Mouse (Mus musculus): ENCODE data around the gene Pax3. TPM values are rescaled to one million over a fixed set of nuclear protein-coding genes. Genes with fewer than 3 reads are reported as not detected.

The Pax3 gene
- polyA plus RNA-seq, 1 experiment = 3.3 TPM

GRCm38 (mm10) chr1:78157930-78158329 is 39.0 kb downstream of the Pax3 start:
- H3K27me3 ChIP-seq (ENCODE audit: control insufficient read depth, insufficient read depth, low read length, poor library complexity, severe bottlenecking) = no peaks in the 10 kb centered on the region
- no peak overlapping the region for H3K9ac ChIP-seq (ENCODE audit: low read depth, poor library complexity, severe bottlenecking)
- no peaks in the 10 kb centered on the region for H3K9me3 ChIP-seq (replicated peaks; ENCODE audit: control insufficient read depth, insufficient read depth, low read length, poor library complexity, severe bottlenecking)
- no peaks in the 10 kb centered on the region for H3K4me1 ChIP-seq (ENCODE audit: control insufficient read depth, insufficient read depth, low read length)
- TF ChIP-seq POLR2A (IDR thresholded peaks at IDR 0.05; ENCODE audit: insufficient read depth, low read length) (no peak), CTCF (IDR thresholded peaks at IDR 0.05; ENCODE audit: low read depth, low read length) (no peak), EP300 (IDR thresholded peaks at IDR 0.05; ENCODE audit: insufficient read depth, low read depth, low read length) (no peak)
- H3K27ac ChIP-seq (ENCODE audit: insufficient read depth, low read length) = no peak overlapping the region
- no peaks in the 10 kb centered on the region for H3K36me3 ChIP-seq (ENCODE audit: control insufficient read depth, insufficient read depth, low read length, poor library complexity, severe bottlenecking)
- no peak overlapping the region for H3K4me3 ChIP-seq (ENCODE audit: low read depth, low read length)

- H3K4me3 ChIP-seq (ENCODE audit: low read depth, low read length) = no peak overlapping the region
- no peaks in the 10 kb centered on the region for H3K9me3 ChIP-seq (replicated peaks; ENCODE audit: control insufficient read depth, insufficient read depth, low read length, poor library complexity, severe bottlenecking)
- H3K4me1 ChIP-seq (ENCODE audit: control insufficient read depth, insufficient read depth, low read length) = no peaks in the 10 kb centered on the region
- no peak overlapping the region for H3K9ac ChIP-seq (ENCODE audit: low read depth, poor library complexity, severe bottlenecking)
- H3K27me3 ChIP-seq (ENCODE audit: control insufficient read depth, insufficient read depth, low read length, poor library complexity, severe bottlenecking) = no peaks in the 10 kb centered on the region
- no peak overlapping the region for H3K27ac ChIP-seq (ENCODE audit: insufficient read depth, low read length)
- H3K36me3 ChIP-seq (ENCODE audit: control insufficient read depth, insufficient read depth, low read length, poor library complexity, severe bottlenecking) = no peaks in the 10 kb centered on the region
- TF ChIP-seq POLR2A (IDR thresholded peaks at IDR 0.05; ENCODE audit: insufficient read depth, low read length) = no peak
- no peak for TF ChIP-seq CTCF (IDR thresholded peaks at IDR 0.05; ENCODE audit: low read depth, low read length)
- no peak for TF ChIP-seq EP300 (IDR thresholded peaks at IDR 0.05; ENCODE audit: insufficient read depth, low read depth, low read length)
These were observed 41.1 kb downstream of the Pax3 start for GRCm38 (mm10) chr1:78155796-78156195.

GRCm38 (mm10) chr1:78148011-78148623 is 48.8 kb downstream of the Pax3 start:
- no peak overlapping the region for H3K27ac ChIP-seq (ENCODE audit: insufficient read depth, low read length)
- TF ChIP-seq CTCF (IDR thresholded peaks at IDR 0.05; ENCODE audit: low read depth, low read length) (no peak), POLR2A (IDR thresholded peaks at IDR 0.05; ENCODE audit: insufficient read depth, low read length) (no peak)
- H3K4me1 ChIP-seq (ENCODE audit: control insufficient read depth, insufficient read depth, low read length) = no peaks in the 10 kb centered on the region
- H3K9me3 ChIP-seq (replicated peaks; ENCODE audit: control insufficient read depth, insufficient read depth, low read length, poor library complexity, severe bottlenecking) = no peaks in the 10 kb centered on the region
- H3K27me3 ChIP-seq (ENCODE audit: control insufficient read depth, insufficient read depth, low read length, poor library complexity, severe bottlenecking) = no peaks in the 10 kb centered on the region
- H3K4me3 ChIP-seq (ENCODE audit: low read depth, low read length) = no peak overlapping the region
- no peak overlapping the region for H3K9ac ChIP-seq (ENCODE audit: low read depth, poor library complexity, severe bottlenecking)
- H3K36me3 ChIP-seq (ENCODE audit: control insufficient read depth, insufficient read depth, low read length, poor library complexity, severe bottlenecking) = no peaks in the 10 kb centered on the region

DNA sequence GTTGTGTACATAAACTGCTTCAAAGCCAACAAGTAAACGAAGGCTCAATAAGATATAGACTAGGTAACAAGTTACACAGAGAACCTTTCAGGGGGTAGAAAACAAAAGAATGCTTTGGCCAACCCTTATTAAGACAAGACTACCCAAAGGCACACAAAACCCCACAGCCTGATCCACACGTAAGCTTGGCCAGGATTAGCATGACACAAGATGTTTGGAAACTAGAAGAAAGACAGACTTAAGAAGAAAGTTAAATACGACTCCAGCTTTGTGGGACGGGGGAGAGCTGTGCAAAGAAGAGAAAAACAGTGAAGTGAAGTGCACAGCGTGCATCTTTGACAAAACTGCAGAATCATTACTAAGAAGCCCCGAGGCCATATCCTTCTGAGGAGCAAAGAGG is 53.5 kb downstream of the Pax3 start:
- H3K27ac ChIP-seq (ENCODE audit: insufficient read depth, low read length) = no peak overlapping the region
- no peak overlapping the region for H3K4me3 ChIP-seq (ENCODE audit: low read depth, low read length)
- H3K36me3 ChIP-seq (ENCODE audit: control insufficient read depth, insufficient read depth, low read length, poor library complexity, severe bottlenecking) = no peaks in the 10 kb centered on the region
- TF ChIP-seq POLR2A (IDR thresholded peaks at IDR 0.05; ENCODE audit: insufficient read depth, low read length) = no peak
- TF ChIP-seq CTCF (IDR thresholded peaks at IDR 0.05; ENCODE audit: low read depth, low read length) = no peak
- TF ChIP-seq EP300 (IDR thresholded peaks at IDR 0.05; ENCODE audit: insufficient read depth, low read depth, low read length) = no peak
- H3K27me3 ChIP-seq (ENCODE audit: control insufficient read depth, insufficient read depth, low read length, poor library complexity, severe bottlenecking) = peaks cover 5% of the 10 kb centered on the region; the same call in 1 of the 2 replicates
- no peak overlapping the region for H3K9ac ChIP-seq (ENCODE audit: low read depth, poor library complexity, severe bottlenecking)
- no peaks in the 10 kb centered on the region for H3K4me1 ChIP-seq (ENCODE audit: control insufficient read depth, insufficient read depth, low read length)
- H3K9me3 ChIP-seq (replicated peaks; ENCODE audit: control insufficient read depth, insufficient read depth, low read length, poor library complexity, severe bottlenecking) = no peaks in the 10 kb centered on the region

- Histone ChIP-seq H3K27ac (ENCODE audit: insufficient read depth, low read length) (no peak overlapping the region), H3K9me3 (replicated peaks; ENCODE audit: control insufficient read depth, insufficient read depth, low read length, poor library complexity, severe bottlenecking) (no peaks in the 10 kb centered on the region), H3K4me3 (ENCODE audit: low read depth, low read length) (no peak overlapping the region), H3K36me3 (ENCODE audit: control insufficient read depth, insufficient read depth, low read length, poor library complexity, severe bottlenecking) (no peaks in the 10 kb centered on the region), H3K27me3 (ENCODE audit: control insufficient read depth, insufficient read depth, low read length, poor library complexity, severe bottlenecking) (peaks cover 5% of the 10 kb centered on the region; the same call in 1 of the 2 replicates), H3K4me1 (ENCODE audit: control insufficient read depth, insufficient read depth, low read length) (no peaks in the 10 kb centered on the region), H3K9ac (ENCODE audit: low read depth, poor library complexity, severe bottlenecking) (no peak overlapping the region)
- TF ChIP-seq EP300 (IDR thresholded peaks at IDR 0.05; ENCODE audit: insufficient read depth, low read depth, low read length) = no peak
- TF ChIP-seq POLR2A (IDR thresholded peaks at IDR 0.05; ENCODE audit: insufficient read depth, low read length) = no peak
- no peak for TF ChIP-seq CTCF (IDR thresholded peaks at IDR 0.05; ENCODE audit: low read depth, low read length)
These were observed 54.0 kb downstream of the Pax3 start for GRCm38 (mm10) chr1:78142912-78143311.

DNA sequence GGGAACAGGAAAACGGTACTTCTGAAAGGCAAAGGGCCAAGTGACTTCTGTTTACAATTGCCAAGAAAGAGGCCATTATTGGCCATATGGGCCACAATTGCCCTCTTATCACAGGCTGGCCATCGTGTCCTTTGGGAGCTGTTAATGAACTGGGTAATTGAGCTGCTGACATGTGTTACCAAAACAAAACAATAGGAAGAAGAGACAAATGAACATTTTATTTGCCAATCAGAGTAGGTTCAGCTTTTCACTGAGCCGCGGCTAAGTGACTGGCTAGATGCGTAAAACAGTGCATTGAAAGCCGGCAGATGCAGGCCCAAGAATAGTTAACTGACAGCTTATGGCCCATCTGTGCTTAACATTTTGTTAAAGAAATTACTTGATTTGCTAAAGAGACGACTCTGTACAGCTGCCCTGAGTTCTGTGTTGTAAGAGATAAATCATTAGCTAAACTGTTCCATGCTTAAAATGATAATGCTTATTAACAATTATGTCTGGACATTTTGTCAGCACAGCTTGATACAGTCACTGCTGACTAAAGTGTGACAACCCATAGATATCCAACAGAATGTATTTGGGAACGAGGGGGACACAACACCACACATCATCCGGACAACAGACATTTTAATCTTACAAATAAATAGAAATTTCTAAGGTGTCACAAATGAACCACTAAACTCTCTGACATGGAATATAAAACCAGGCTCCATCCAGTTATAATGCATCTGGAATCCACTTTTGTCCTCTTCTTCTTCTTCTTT is 55.0 kb downstream of the Pax3 start:
- Histone ChIP-seq H3K9ac (ENCODE audit: low read depth, poor library complexity, severe bottlenecking) (no peak overlapping the region), H3K27me3 (ENCODE audit: control insufficient read depth, insufficient read depth, low read length, poor library complexity, severe bottlenecking) (peaks cover 5% of the 10 kb centered on the region; the same call in 1 of the 2 replicates), H3K36me3 (ENCODE audit: control insufficient read depth, insufficient read depth, low read length, poor library complexity, severe bottlenecking) (no peaks in the 10 kb centered on the region), H3K4me3 (ENCODE audit: low read depth, low read length) (no peak overlapping the region), H3K27ac (ENCODE audit: insufficient read depth, low read length) (no peak overlapping the region), H3K4me1 (ENCODE audit: control insufficient read depth, insufficient read depth, low read length) (no peaks in the 10 kb centered on the region), H3K9me3 (replicated peaks; ENCODE audit: control insufficient read depth, insufficient read depth, low read length, poor library complexity, severe bottlenecking) (no peaks in the 10 kb centered on the region)
- no peak for TF ChIP-seq POLR2A (IDR thresholded peaks at IDR 0.05; ENCODE audit: insufficient read depth, low read length)
- TF ChIP-seq CTCF (IDR thresholded peaks at IDR 0.05; ENCODE audit: low read depth, low read length) = no peak
- TF ChIP-seq EP300 (IDR thresholded peaks at IDR 0.05; ENCODE audit: insufficient read depth, low read depth, low read length) = no peak

Data from ES-Bruce4 (cell line).